ENCODE assay signal across 13 mouse cellular contexts in genomic region chr9:107164825-107165224, GRCm38 (mm10).
DNase-seq lines count a peak whose midpoint lies in the region; ATAC-seq and TF ChIP-seq lines count a peak whose summit lies in the region.
"Had no signal": no experiment of that assay in that cellular context is flagged by ENCODE, and none has a peak within 500 bp of the region (broad histone marks: within the 10 kb centered on the region; RNA-seq: fewer than 3 reads in every experiment).

No protein-coding gene starts in this region.

- H3K27me3 ChIP-seq in kidney, postnatal 0 days (ENCODE audit: insufficient read depth, low read length), result no peaks in the 10 kb centered on the region

- H3K36me3 ChIP-seq in kidney, postnatal 0 days (ENCODE audit: insufficient read depth, low read length), result no peaks in the 10 kb centered on the region
- H3K36me3 ChIP-seq: limb, embryonic 10.5 days had no signal

- DNase-seq in embryo, embryonic 10 days (ENCODE audit: low spot score), result peak; percentile 28
- DNase-seq in embryo, embryonic 9.5 days (ENCODE audit: extremely low spot score), result no peak
- DNase-seq in kidney, postnatal 0 days (ENCODE audit: low spot score), result peak; percentile 29
- DNase-seq in kidney, postnatal 14 days, result no peak
- peak; percentile 37 for DNase-seq in 3T3-L1 (ENCODE audit: low read depth, low spot score)
- peak; percentile 55 for DNase-seq in brain, adult 2 months (ENCODE audit: low read depth, low spot score)
- DNase-seq in B cell, adult 2 months, result no peak
- no peak for DNase-seq in thymus, postnatal 14 days
- DNase-seq: adrenal gland, postnatal 10 days; cerebellum, adult 18-20 months had no signal

- H3K4me1 ChIP-seq in kidney, postnatal 0 days (replicated peaks; ENCODE audit: insufficient read depth, low read length), result no peaks in the 10 kb centered on the region
- H3K4me1 ChIP-seq: limb, embryonic 10.5 days had no signal

- H3K27ac ChIP-seq in kidney, postnatal 0 days, result no peak overlapping the region
- H3K27ac ChIP-seq: limb, embryonic 10.5 days; macrophage had no signal

- TF ChIP-seq CTCF in kidney, postnatal 0 days (IDR thresholded peaks at IDR 0.05; ENCODE audit: low read depth), result peak; percentile 49

- H3K9me3 ChIP-seq in kidney, postnatal 0 days (replicated peaks; ENCODE audit: low read length), result no peaks in the 10 kb centered on the region
- H3K9me3 ChIP-seq: limb, embryonic 10.5 days had no signal

- H3K4me2 ChIP-seq in kidney, postnatal 0 days (ENCODE audit: low read length), result no peak overlapping the region

- no peak for ATAC-seq in kidney, postnatal 0 days (replicated peaks; ENCODE audit: low FRiP score, low read depth)

- 9% methylated on average over 3 of the region's 3 CpGs for WGBS in kidney, postnatal 0 days

- no peak overlapping the region for H3K9ac ChIP-seq in kidney, postnatal 0 days (ENCODE audit: low read depth, low read length)

- H3K4me3 ChIP-seq in kidney, postnatal 0 days (replicated peaks; ENCODE audit: low read depth, low read length), result no peak overlapping the region
- H3K4me3 ChIP-seq: limb, embryonic 10.5 days; myocyte had no signal

Comparison
In these comparisons a context has a peak if more than half of its experiments do, and no peak if none do; other contexts are left out.
1. DNase-seq: peak in embryo, embryonic 10 days (single experiment), kidney, postnatal 0 days (single experiment), 3T3-L1 (single experiment) and brain, adult 2 months (single experiment); none in embryo, embryonic 9.5 days (single experiment), kidney, postnatal 14 days (single experiment), B cell, adult 2 months (0 of 2) and thymus, postnatal 14 days (single experiment).